Mouse (Mus musculus) cerebellum, adult 2 months (tissue): Measurements from ENCODE around the gene Pdhx.

Experiments used
- CTCF ChIP-seq: fragments of 200-500 bp; IDR thresholded peaks from 2 replicates; pipeline ENCODE4 v1.5.1; 2011; ENCODE audit warnings: low read depth, mild to moderate bottlenecking, control low read depth, low read length, moderate library complexity, borderline replicate concordance; ENCODE audit not compliant: insufficient read depth
- POLR2A ChIP-seq: fragments of 200-500 bp; IDR thresholded peaks from 2 replicates; pipeline ENCODE4 v1.6.1; 2011; ENCODE audit warnings: low read length, control low read depth, borderline replicate concordance; ENCODE audit not compliant: insufficient read depth

- TF ChIP-seq POLR2A (no peak), CTCF (no peak)
Measured at GRCm38 (mm10) chr2:103070586-103070985, 2.7 kb downstream of the Pdhx start.
